Mouse (Mus musculus) heart, embryonic 14.5 days (tissue): ENCODE measurements around the gene Abi3bp. TPM values are rescaled to one million over a fixed set of nuclear protein-coding genes. Genes with fewer than 3 reads are reported as not detected.
A peak's percentile ranks its signal among the peaks of the same experiment; 100 is the strongest.

Source experiments
- ATAC-seq: fragments of 200-750 bp; cut with Nextera tagmentation; 2 replicates; pipeline ENCODE4 v1.8.0; 2017; ENCODE audit warnings: low read depth, moderate TSS enrichment; ENCODE audit not compliant: insufficient number of reproducible peaks, insufficient read depth, low FRiP score
- H3K27ac ChIP-seq, 2 experiments: fragments of 200-500 bp in 1 of 2; fragments of 300-500 bp in 1 of 2; sonication (generic) in 1 of 2; replicated peaks in 1 of 2; 2 replicates each; pipeline ENCODE4 v1.5.1; 2012 to 2014; ENCODE audit warnings: low read depth in 2 of 2, low read length in 2 of 2, control low read depth in 1 of 2, mild to moderate bottlenecking in 1 of 2, mixed read lengths in 1 of 2; ENCODE audit not compliant: control insufficient read depth in 1 of 2, insufficient read depth in 1 of 2
- H3K27me3 ChIP-seq: fragments of 300-500 bp; sonication (generic); 2 replicates; pipeline ENCODE4 v1.6.1; 2014; ENCODE audit warnings: mild to moderate bottlenecking, low read length, control low read depth; ENCODE audit not compliant: control insufficient read depth, insufficient read depth
- H3K36me3 ChIP-seq: fragments of 300-500 bp; sonication (generic); 2 replicates; pipeline ENCODE4 v1.6.1; 2014; ENCODE audit warnings: mild to moderate bottlenecking, control low read depth, low read length, mixed read lengths; ENCODE audit not compliant: control insufficient read depth, insufficient read depth
- H3K4me1 ChIP-seq, 2 experiments: fragments of 200-500 bp in 1 of 2; fragments of 300-500 bp in 1 of 2; sonication (generic) in 1 of 2; 2 replicates each; pipeline ENCODE4 v1.6.1; 2012 to 2014; ENCODE audit warnings: low read length in 2 of 2, control low read depth in 1 of 2, mixed read lengths in 1 of 2; ENCODE audit not compliant: control insufficient read depth in 2 of 2, insufficient read depth in 2 of 2
- H3K4me2 ChIP-seq: fragments of 300-500 bp; sonication (generic); 2 replicates; pipeline ENCODE4 v1.6.1; 2014; ENCODE audit warnings: mild to moderate bottlenecking, low read length
- H3K4me3 ChIP-seq, 2 experiments: fragments of 200-500 bp in 1 of 2; fragments of 300-500 bp in 1 of 2; sonication (generic) in 1 of 2; 2 replicates each; pipeline ENCODE4 v1.5.1; 2012 to 2014; ENCODE audit warnings: low read length in 2 of 2, mild to moderate bottlenecking in 2 of 2, control low read depth in 1 of 2, low read depth in 1 of 2, moderate library complexity in 1 of 2; ENCODE audit not compliant: control insufficient read depth in 1 of 2, insufficient read depth in 1 of 2
- H3K9ac ChIP-seq: fragments of 300-500 bp; sonication (generic); 2 replicates; pipeline ENCODE4 v1.6.1; 2014; ENCODE audit warnings: mild to moderate bottlenecking, low read length
- H3K9me3 ChIP-seq: fragments of 300-500 bp; sonication (generic); 2 replicates; pipeline ENCODE4 v1.6.1; 2016; ENCODE audit warnings: low read length, control low read depth; ENCODE audit not compliant: control insufficient read depth
- WGBS: fragments of 180-500 bp; shearing (Covaris S2); extraction: QIAGEN DNeasy Blood & Tissue Kit; methylation state at CpG from one replicate; pipeline ENCODE4 v1.1.7; 2014; 5-methylcytosine and 5-hydroxymethylcytosine counted together
- polyA plus RNA-seq: library from polyadenylated mRNA; unstranded; fragments of >200 nt; fragmentation: Nextera tagmentation; extraction: Ambion mirVana; gene quantifications from 2 replicates; pipeline ENCODE4 v1.2.1, GENCODE M21; 2014

Abi3bp gene
- polyA plus RNA-seq, 1 experiment from 2014 or later = 4.7 TPM

DNA sequence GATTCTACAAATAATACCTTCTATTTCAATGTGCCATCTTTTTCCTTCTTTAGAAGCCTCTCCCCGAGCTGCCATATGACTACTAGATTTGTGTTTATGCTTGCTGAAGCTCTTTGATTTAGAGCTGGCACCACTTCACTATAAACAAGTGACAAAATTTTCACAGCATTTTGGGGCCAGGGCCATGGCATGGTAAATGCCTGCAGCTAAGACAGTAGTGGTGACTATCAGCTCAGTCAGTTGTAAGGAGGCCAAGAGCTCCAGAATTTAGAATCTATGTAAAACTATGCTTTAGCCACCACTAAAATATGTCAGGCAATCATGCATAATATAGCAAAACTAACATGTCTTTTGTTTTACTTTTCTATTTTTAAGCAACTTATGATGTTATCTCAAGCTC, 124.7 kb downstream of the Abi3bp start:
- Histone ChIP-seq H3K4me3 (no peak overlapping the region), H3K4me2 (no peak overlapping the region), H3K27me3 (no peaks in the 10 kb centered on the region), H3K27ac (no peak overlapping the region), H3K9me3 (no peaks in the 10 kb centered on the region), H3K4me1 (no peaks in the 10 kb centered on the region), H3K9ac (no peak overlapping the region), H3K36me3 (no peaks in the 10 kb centered on the region)
- 87% methylated on average over 1 of the region's 1 CpGs for WGBS
- ATAC-seq = no peak

DNA sequence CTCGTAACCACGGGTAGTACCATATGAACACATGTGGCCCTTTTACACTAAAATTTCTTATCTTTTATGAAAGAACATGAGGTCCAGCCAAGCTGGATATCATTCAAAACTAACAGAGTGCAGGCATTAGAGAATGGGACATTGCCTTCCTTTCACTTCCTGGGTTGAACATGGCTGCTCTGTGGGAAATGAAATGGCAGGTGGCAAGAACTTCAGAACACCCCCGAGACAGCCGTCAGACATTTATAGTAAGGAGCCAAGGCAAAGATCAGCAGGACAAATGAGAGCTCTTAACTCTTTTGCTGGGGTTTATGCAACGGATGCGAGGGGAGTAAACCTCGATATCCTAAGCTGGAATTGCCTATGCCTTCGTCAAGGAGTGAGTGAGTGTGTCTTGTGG, 132.9 kb downstream of the Abi3bp start:
- no peaks in the 10 kb centered on the region for H3K27me3 ChIP-seq
- no peaks in the 10 kb centered on the region for H3K9me3 ChIP-seq
- no peak overlapping the region for H3K27ac ChIP-seq
- H3K4me2 ChIP-seq = no peak overlapping the region
- WGBS = 73% methylated on average over 8 of the region's 8 CpGs
- no peaks in the 10 kb centered on the region for H3K36me3 ChIP-seq
- H3K9ac ChIP-seq = no peak overlapping the region
- no peak overlapping the region for H3K4me3 ChIP-seq
- no peak for ATAC-seq
- peaks cover 3 to 7% of the 10 kb centered on the region in 2 experiments; a peak in 3 of 4 replicates for H3K4me1 ChIP-seq

DNA sequence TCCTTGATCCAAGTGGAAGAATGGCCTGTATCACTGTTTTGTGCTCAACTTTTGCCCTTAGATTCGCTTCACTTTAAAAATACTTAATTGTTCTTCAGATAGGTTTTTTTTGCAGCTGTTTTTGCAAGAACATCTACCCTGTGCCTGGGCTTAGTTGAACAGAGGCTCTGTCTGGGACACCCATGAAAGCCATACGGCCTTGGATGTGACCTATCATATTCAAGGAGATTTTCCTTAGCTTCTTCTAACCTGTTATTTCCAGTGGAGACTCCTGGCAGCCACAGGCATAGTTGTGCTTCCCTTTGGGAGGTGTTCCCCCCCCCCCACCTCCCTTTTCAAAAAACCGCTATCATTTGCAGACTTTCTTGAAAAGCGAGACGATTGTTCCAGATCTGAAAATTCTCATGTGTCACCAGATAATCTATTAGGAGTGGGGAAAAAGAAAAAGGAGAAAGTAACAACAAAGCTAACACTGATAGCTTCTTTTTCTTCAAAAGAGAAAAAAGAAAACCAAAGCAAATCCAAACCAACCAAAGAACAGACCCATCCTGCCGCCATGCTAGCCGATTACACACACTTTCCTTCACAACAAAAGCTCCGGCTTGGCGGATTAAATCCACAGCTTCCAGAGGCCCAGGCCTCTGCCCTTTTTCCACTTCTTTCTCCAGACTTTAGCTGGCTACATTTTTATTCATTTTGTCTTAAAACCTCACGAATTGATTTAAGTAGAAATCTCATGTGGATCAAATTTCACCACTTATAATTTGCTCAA, 133.6 kb downstream of the Abi3bp start:
- no peak for ATAC-seq
- 78% methylated on average over 10 of the region's 10 CpGs for WGBS
- Histone ChIP-seq H3K9me3 (no peaks in the 10 kb centered on the region), H3K27ac (no peak overlapping the region), H3K27me3 (no peaks in the 10 kb centered on the region), H3K4me2 (no peak overlapping the region), H3K36me3 (no peaks in the 10 kb centered on the region), H3K4me3 (no peak overlapping the region), H3K4me1 (peaks cover 3 to 7% of the 10 kb centered on the region in 2 experiments; a peak in 3 of 4 replicates), H3K9ac (no peak overlapping the region)

GRCm38 (mm10) chr16:56638544-56638943, 160.9 kb downstream of the Abi3bp start:
- no peak for ATAC-seq

GRCm38 (mm10) chr16:56645251-56645650, 167.6 kb downstream of the Abi3bp start:
- Histone ChIP-seq H3K27me3 (no peaks in the 10 kb centered on the region), H3K9ac (no peak overlapping the region), H3K36me3 (no peaks in the 10 kb centered on the region), H3K4me1 (peaks cover 0 to 2% of the 10 kb centered on the region in 2 experiments; a peak in 2 of 4 replicates), H3K4me3 (no peak overlapping the region), H3K27ac (no peak overlapping the region), H3K4me2 (no peak overlapping the region), H3K9me3 (no peaks in the 10 kb centered on the region)
- 2% methylated on average over 2 of the region's 2 CpGs for WGBS
- no peak for ATAC-seq

More at GRCm38 (mm10) chr16:56638544-56638943, 160.9 kb downstream of the Abi3bp start:
- H3K4me3 ChIP-seq = no peak overlapping the region
- no peak overlapping the region for H3K4me2 ChIP-seq
- no peaks in the 10 kb centered on the region for H3K36me3 ChIP-seq
- 81% methylated on average over 3 of the region's 3 CpGs for WGBS
- H3K9ac ChIP-seq = no peak overlapping the region
- H3K27ac ChIP-seq = no peak overlapping the region
- H3K27me3 ChIP-seq = no peaks in the 10 kb centered on the region
- no peaks in the 10 kb centered on the region for H3K9me3 ChIP-seq
- no peaks in the 10 kb centered on the region for H3K4me1 ChIP-seq

GRCm38 (mm10) chr16:56646382-56647172, 168.9 kb downstream of the Abi3bp start:
- Histone ChIP-seq H3K27ac (peak overlapping the region; percentile 84 to 90), H3K27me3 (no peaks in the 10 kb centered on the region), H3K9ac (no peak overlapping the region), H3K36me3 (no peaks in the 10 kb centered on the region), H3K4me1 (peaks cover 0 to 2% of the 10 kb centered on the region in 2 experiments; a peak in 2 of 4 replicates), H3K4me2 (peak overlapping the region; percentile 25; the same call in 1 of the 2 replicates), H3K4me3 (no peak overlapping the region), H3K9me3 (no peaks in the 10 kb centered on the region)
- no peak for ATAC-seq
- WGBS = 23% methylated on average over 7 of the region's 7 CpGs

DNA sequence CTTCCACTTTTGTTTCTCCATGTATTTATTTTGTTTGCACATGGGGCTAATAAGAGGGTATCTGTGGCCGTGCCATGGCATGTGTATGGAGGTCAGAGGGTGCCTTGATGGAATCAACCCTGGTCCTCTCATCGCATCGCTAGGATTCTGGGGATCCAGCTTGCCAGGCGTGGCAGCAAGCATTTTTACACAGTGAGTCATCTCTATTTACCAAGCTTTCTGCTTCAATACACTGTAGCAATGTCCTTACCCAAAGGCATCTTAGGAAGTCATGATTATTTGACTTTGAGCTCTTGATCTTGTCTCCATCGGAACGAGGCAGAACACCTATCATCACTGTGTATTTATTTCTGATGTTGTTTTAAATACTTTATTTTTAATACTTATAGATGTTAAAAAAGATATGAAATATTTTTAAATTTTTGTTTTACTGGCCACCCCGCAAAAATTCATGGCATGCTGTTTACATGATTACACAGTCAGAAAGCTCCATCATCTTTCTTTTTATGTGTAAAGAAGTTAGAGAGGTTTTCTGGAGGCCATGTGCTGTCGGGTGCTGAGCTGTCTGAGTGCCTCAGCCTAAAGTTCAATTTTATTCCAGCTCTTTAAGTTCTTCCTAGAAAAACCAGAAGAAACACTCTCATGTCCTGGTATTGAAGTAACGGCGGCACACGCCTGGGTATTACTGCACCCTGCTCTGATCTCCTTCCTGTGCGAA, 177.7 kb downstream of the Abi3bp start:
- Histone ChIP-seq H3K9ac (no peak overlapping the region), H3K9me3 (no peaks in the 10 kb centered on the region), H3K4me2 (no peak overlapping the region), H3K4me1 (no peaks in the 10 kb centered on the region; a peak in 1 of 4 replicates), H3K27ac (no peak overlapping the region), H3K27me3 (no peaks in the 10 kb centered on the region), H3K36me3 (no peaks in the 10 kb centered on the region), H3K4me3 (no peak overlapping the region)
- WGBS = 75% methylated on average over 12 of the region's 12 CpGs
- ATAC-seq = no peak
